Mouse (Mus musculus) lung, postnatal 14 days (tissue): ENCODE measurements around the gene Fbxw24.
"Not testable (repeated sequence)": the region's sequence is repeated elsewhere in the genome, so short reads cannot be mapped to it uniquely, and the experiment has no call there.

Source experiments
- DNase-seq: peaks from one replicate; pipeline ENCODE4 v3.0.0; 2021

The Fbxw24 gene

GRCm38 (mm10) chr9:109625957-109626356 is at the start of gene Fbxw24:
Gene Fbxw24 (minus strand): TSS chr9:109626057.
- not testable (repeated sequence) for DNase-seq

DNA sequence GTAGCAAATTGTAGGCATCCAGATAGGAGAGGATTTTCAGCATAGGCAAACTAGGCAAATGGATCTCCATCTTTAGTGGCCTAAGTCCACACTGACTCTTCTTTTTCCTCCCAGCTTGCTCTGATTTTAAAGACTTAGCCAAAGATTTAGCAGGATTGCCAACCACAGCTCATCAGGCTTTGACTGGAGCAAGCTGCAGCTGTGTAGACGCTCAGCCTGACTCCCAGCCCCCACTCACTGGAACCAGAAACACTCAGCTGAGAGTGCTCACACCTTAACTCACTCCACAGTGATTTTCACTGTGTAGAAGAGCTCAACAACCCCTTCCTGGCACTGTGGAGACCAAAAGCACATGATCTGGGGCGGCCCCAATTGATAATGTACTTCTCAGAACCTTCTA is 38.7 kb upstream of the Fbxw24 start, which contains the start of gene Fbxw25:
Gene Fbxw25, minus strand, starts transcription at position 101 of the 400 bp plus-strand sequence.
- not testable (repeated sequence) for DNase-seq

- not testable (repeated sequence) for DNase-seq
Observed at GRCm38 (mm10) chr9:109606837-109607236, 19.0 kb downstream of the Fbxw24 start.

DNA sequence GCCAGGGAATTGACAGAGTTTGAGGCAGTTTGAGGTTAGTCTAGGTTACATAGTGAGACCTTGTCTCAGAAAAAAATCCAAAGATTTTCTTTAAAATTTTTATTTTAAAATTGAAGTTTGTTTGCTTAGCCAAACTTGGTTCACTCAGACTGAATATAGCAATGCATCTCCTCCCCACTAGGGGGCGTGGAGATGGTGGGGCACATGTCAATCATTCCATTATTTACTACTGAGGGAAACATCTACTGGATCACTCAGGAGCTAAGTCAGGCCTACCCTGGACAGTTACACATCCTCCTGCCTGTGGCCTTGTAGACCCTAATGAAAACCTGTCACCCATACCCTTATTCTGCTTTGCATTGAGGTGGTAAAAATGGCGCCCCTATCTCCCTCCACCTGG is 23.7 kb downstream of the Fbxw24 start:
- DNase-seq, result not testable (repeated sequence)

DNA sequence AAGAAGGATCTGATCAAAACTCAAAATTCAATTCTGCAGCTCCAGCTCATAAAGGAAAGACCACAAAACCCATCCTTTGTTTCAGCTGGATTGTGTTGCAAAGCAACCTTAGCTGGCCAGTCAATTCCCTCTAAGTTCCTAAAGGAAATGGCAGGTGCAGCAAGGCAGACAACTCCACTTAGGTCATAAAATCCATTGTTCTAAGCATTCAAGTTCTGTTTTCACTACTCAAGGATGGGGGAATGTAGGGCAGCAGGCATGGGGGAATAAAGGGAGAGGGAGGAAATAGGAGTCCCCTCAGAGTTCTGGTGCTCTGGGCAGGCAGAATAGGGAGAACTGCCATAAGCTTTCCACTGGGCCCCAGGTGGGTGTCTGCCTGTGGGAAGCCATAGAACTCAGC is 28.6 kb downstream of the Fbxw24 start:
- DNase-seq, result no peak

DNA sequence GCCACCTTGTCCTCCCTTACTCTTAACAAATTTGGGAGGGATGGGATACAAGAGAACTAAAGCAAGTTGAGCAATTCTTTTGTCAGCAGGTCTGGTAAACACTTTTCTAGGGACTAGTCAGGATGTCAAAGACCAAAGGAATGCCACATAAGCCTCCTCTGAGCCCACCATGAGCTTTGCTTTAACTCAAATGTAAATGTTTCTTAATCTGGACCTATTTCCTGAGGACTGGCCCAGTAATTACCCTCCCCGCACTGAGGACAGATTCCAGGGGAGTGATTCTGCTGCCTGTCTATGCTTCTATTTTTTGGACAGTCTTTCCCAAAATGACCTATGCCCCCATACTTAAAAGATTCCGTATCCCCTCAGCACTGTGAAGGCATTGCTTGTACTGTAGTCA is 31.0 kb downstream of the Fbxw24 start:
- DNase-seq, result no peak

DNA sequence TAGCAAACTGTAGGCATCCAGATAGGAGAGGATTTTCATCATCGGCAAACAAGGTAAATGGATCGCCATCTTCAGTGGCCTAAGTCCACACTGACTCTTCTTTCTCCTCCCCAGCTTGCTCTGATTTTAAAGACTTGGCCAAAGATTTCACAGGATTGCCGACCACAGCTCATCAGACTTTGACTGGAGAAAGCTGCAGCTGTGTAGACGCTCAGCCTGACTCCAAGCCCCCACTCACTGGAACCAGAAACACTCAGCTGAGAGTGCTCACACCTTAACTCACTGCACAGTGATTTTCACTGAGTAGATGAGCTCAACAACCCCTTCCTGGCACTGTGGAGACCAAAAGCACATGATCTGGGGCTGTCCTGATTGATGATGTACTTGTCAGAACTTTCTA is 57.7 kb downstream of the Fbxw24 start, which contains the start of gene Fbxw15:
Gene Fbxw15, minus strand, starts transcription at position 101 of the 400 bp plus-strand sequence.
- not testable (repeated sequence) for DNase-seq

DNA sequence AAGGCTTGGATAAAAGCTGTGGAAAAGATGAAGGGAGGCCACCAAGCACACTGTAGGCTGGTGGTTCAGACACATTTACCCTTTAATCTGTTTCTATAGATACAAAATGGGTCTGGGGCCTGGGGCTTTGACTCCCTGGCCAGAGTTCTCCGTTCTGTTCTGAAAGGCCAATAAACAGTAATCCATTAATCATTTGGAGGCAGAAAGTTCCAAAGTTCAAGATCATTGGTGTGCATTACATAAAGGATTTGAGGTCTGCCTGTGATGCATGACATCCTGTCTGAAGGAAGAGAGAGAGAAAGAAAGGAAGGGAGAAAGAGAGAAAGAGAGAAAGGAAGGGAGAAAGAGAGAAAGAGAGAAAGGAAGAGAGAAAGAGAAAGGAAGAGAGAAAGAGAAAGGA is 60.3 kb downstream of the Fbxw24 start:
- no peak for DNase-seq

- not testable (repeated sequence) for DNase-seq
Observed at GRCm38 (mm10) chr9:109562106-109562505, 63.8 kb downstream of the Fbxw24 start.

DNA sequence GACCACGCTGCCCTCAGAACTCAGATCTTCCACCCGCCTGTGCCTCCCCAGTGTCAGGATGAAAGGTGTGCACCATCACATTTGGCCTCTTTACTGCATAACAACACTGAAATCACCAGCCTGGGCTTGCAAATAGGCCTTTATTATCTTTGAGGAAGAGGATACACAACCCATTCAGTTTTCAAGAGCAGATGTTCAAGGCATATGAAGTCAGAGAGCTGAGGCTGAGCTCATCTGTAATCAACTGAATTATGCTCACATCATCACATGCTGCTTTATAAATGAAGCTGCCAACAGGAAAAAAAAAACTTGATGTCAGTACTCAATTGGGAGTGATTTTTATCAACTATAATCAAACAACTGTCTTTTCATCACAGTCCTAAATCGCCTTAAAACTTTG is 73.4 kb downstream of the Fbxw24 start:
- DNase-seq, result no peak
